ENCODE assay signal across 24 mouse cellular contexts in the genomic region with DNA sequence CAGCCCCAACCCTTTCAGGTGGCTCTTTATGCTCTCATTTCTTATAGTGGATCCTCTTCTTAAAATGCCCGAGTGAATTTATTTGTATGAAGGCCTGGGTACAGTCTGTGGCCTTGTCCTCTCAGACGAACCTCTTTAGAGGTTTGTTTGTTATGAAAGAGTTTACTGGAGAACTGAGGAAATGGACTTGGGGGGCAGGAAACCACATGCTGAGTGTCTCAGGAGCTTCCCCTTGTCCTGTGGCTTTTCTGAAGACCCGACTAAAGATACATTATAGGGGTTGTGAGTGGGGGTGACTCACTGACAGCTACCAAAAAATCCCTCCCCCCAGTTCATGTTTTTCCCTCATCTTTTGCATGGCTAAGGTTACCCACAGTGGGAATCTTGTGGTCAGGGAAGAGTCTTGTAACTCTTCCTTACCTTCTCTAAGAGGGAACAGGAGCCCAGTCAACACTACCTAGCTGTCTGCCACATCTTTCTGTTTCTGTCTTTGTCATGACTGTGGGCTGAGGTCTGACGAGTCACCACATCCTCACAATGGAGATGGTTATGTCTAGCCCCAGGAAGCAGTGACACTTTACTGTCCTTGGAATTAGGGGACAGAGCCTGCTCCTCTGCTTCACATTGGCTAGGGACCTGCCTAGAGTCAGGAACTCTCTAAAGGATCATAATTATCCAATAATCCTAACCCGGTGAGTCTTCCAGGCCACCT. TPM values are rescaled to one million over a fixed set of nuclear protein-coding genes. Genes with fewer than 3 reads are reported as not detected.
DNase-seq lines count a peak whose midpoint lies in the region; ATAC-seq and TF ChIP-seq lines count a peak whose summit lies in the region.
"Had no signal": no experiment of that assay in that cellular context is flagged by ENCODE, and none has a peak within 500 bp of the region (broad histone marks: within the 10 kb centered on the region; RNA-seq: fewer than 3 reads in every experiment).

No protein-coding gene starts in this region.

- no peak overlapping the region for H3K27ac ChIP-seq in cerebellum, adult 2 months (ENCODE audit: insufficient read depth, low read length)
- H3K27ac ChIP-seq: embryonic facial prominence, embryonic 12.5 days; forebrain, embryonic 13.5 days; heart, adult 2 months; hindbrain, embryonic 12.5 days; layer of hippocampus, adult 2 months; limb, embryonic 10.5 days; midbrain, embryonic 15.5 days had no signal

- DNase-seq in 3T3-L1 (ENCODE audit: low read depth, low spot score): peak; percentile 22
- DNase-seq in CD4-positive helper T cell, adult 2 months (ENCODE audit: low read depth, low spot score): peak; percentile 32
- DNase-seq in gastrocnemius, adult 18-20 months (ENCODE audit: low spot score): no peak
- no peak for DNase-seq in cerebellum, adult 2 months
- DNase-seq in urinary bladder, postnatal 4 days (ENCODE audit: low spot score in 2 of 2): no peak
- DNase-seq: adrenal gland, adult 2 months; cerebellum, adult 9-11 months; gastrocnemius, postnatal 14 days; heart, adult 2 months; kidney, adult 8-10 months; kidney, postnatal 14 days; right cerebral cortex, adult 18-20 months; thymus, postnatal 14 days had no signal

- H3K4me1 ChIP-seq in cerebellum, adult 2 months (ENCODE audit: control insufficient read depth, insufficient read depth, low read length): no peaks in the 10 kb centered on the region
- H3K4me1 ChIP-seq: embryonic facial prominence, embryonic 12.5 days; forebrain, embryonic 13.5 days; hindbrain, embryonic 12.5 days; limb, embryonic 10.5 days; midbrain, embryonic 15.5 days had no signal

- 84% methylated on average over 5 of the region's 5 CpGs for WGBS in cerebellum, adult 2 months

- no peak for TF ChIP-seq CTCF in cerebellum, adult 2 months (IDR thresholded peaks at IDR 0.05; ENCODE audit: borderline replicate concordance, insufficient read depth, low read depth, low read length)

- no peak for TF ChIP-seq POLR2A in cerebellum, adult 2 months (IDR thresholded peaks at IDR 0.05; ENCODE audit: borderline replicate concordance, insufficient read depth, low read length)

- peak; percentile 85 for ATAC-seq in common myeloid progenitor, adult 5-6 weeks (replicated peaks; ENCODE audit: low read depth, poor library complexity, severe bottlenecking)
- peak; percentile 76 for ATAC-seq in megakaryocyte progenitor cell, adult 5-6 weeks (replicated peaks; ENCODE audit: poor library complexity)
- ATAC-seq: forebrain, embryonic 13.5 days; midbrain, embryonic 15.5 days had no signal

- no peaks in the 10 kb centered on the region for H3K27me3 ChIP-seq in cerebellum, adult 2 months (ENCODE audit: control insufficient read depth, insufficient read depth, low read length)
- H3K27me3 ChIP-seq: CH12.LX; embryonic facial prominence, embryonic 12.5 days; forebrain, embryonic 13.5 days; hindbrain, embryonic 12.5 days; midbrain, embryonic 15.5 days had no signal

- no peak overlapping the region for H3K4me3 ChIP-seq in cerebellum, adult 2 months (replicated peaks; ENCODE audit: insufficient read depth, low read depth, low read length)
- H3K4me3 ChIP-seq: embryonic facial prominence, embryonic 12.5 days; erythroblast, embryonic 14.5 days; forebrain, embryonic 13.5 days; heart, adult 2 months; hindbrain, embryonic 12.5 days; layer of hippocampus, adult 2 months; limb, embryonic 10.5 days; midbrain, embryonic 15.5 days had no signal

RNA-seq across cellular contexts. Expression of gene Lyrm9, which starts 38.3 kb away (rescaled TPM):
- 26.8 and 55.2 TPM in 2 replicates for total RNA-seq in common myeloid progenitor, adult 5-6 weeks (2017)
- total RNA-seq in megakaryocyte progenitor cell, adult 5-6 weeks (2015): 7.9 and 8.4 TPM in 2 replicates
- 58.6 and 68.0 TPM in 2 replicates for total RNA-seq in megakaryocyte progenitor cell, adult 5-6 weeks (2017)
- total RNA-seq in gastrocnemius, adult 18-20 months (2021): 10 to 100 TPM; 12.3 to 17.3 TPM
- 22.6 and 32.9 TPM in 2 replicates for polyA plus RNA-seq in cerebellum, adult 2 months (2012; rRNA removed)

RNA-seq across cellular contexts. Expression of gene Nos2, which starts 55.9 kb away (rescaled TPM):
- total RNA-seq in common myeloid progenitor, adult 5-6 weeks (2017): not detected in 2 replicates
- not detected in 2 replicates for total RNA-seq in megakaryocyte progenitor cell, adult 5-6 weeks (2015)
- total RNA-seq in megakaryocyte progenitor cell, adult 5-6 weeks (2017): not detected in 2 replicates
- total RNA-seq in gastrocnemius, adult 18-20 months (2021): 1 to 10 TPM in 1 of 2 experiments, under 1 TPM in 1; 0.66 to 1.7 TPM
- 0.63 and 0.65 TPM in 2 replicates for polyA plus RNA-seq in cerebellum, adult 2 months (2012; rRNA removed)
- total RNA-seq: MEL had no signal
- polyA plus RNA-seq: erythroblast, embryonic 14.5 days had no signal

Comparison
In these comparisons a context has a peak if more than half of its experiments do, and no peak if none do; other contexts are left out.
1. DNase-seq: peak in 3T3-L1 (single experiment) and CD4-positive helper T cell, adult 2 months (single experiment); none in gastrocnemius, adult 18-20 months (single experiment), cerebellum, adult 2 months (0 of 2) and urinary bladder, postnatal 4 days (0 of 2).